Mouse (Mus musculus) CD4-positive naive resting alpha-beta T cell, adult 76 days (primary cell): ENCODE data around the gene Olfr1308. TPM values are rescaled to one million over a fixed set of nuclear protein-coding genes. Genes with fewer than 3 reads are reported as not detected.

ENCODE experiments used
- total RNA-seq: library from RNA; stranded (reverse); gene quantifications from one replicate; pipeline ENCODE4 v1.2.4, GENCODE M21; 2023

Olfr1308 gene
- total RNA-seq: not detected

DNA sequence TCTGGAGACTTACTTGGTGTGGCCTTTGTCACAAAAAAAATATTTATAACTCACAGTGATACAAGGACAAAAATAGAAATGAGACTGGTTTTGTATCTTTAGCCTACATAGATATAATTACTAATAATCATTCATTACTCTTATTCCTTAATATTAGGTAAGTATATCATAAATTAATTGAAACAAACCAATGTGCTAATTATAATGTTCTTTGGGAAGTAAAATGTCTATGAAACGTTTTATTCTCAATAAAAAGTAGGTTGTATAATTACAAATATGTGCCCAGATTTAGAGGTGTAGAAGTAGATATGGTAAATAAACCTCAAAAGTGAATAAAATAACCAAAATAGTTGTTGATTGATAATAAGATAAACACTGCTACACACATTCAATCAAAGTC is at the start of gene Olfr1308:
TSS of gene Olfr1308 (minus strand) at position 101 of the 400 bp plus-strand sequence.

DNA sequence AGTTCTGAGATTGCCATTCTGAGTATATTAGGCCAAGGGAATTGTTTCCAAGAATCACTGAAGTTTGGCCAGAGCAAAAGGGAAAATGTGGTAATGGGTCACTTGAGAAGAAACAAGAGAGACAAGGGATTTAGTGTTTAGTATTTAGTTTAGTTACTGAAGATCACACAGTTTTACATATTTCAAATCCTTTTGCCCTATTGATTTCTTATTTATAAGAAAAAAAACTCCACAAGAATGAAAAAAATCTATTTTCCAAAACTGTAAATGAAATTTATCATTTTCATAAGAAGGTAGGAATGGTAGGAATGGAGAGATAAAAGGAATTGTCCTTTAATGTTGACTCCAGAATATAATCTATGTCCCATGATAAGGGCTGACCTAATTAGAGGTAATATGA is 47.9 kb upstream of the Olfr1308 start, which contains the start of gene Olfr1310:
TSS of gene Olfr1310 (minus strand) at position 101 of the 400 bp plus-strand sequence.

DNA sequence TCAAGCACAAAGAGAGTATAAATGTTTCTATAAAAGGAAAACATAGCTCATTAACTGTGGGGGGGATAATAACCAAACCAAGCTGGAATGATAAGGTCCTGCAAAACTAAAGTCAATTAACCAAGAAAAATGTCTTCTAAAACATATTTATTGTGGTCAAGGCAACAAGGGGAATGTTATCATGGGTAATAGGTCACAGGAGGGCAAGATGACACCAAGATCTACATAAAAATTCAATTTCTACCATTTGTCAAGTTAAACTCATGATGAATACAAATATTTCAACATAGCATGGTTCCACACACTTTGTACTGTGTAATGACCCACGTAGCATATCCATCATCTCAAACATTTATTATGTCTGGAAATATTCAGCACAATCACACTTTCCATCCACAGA is 25.4 kb upstream of the Olfr1308 start, which contains the start of gene Olfr1309:
TSS of gene Olfr1309 (minus strand) at position 101 of the 400 bp plus-strand sequence.

DNA sequence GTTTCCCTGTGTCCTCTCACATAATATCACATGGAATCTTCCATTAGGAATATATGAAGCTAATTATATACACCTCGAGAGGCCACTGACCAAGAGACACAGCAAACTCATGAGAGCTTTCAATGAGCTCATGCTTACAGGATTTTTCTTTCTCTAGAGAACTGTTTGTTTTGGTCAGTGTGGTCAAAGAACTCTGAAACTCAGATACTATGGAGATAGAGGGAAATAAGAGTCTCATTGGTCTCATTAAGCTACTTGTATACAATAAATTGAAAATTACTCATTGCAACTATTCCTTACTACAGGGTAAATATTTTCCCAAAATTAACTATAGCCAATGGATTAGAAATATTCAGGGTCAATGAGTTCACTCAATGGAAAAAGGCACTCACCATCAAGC is 15.4 kb downstream of the Olfr1308 start, which contains the start of gene Olfr1307:
TSS of gene Olfr1307 (minus strand) at position 101 of the 400 bp plus-strand sequence.

DNA sequence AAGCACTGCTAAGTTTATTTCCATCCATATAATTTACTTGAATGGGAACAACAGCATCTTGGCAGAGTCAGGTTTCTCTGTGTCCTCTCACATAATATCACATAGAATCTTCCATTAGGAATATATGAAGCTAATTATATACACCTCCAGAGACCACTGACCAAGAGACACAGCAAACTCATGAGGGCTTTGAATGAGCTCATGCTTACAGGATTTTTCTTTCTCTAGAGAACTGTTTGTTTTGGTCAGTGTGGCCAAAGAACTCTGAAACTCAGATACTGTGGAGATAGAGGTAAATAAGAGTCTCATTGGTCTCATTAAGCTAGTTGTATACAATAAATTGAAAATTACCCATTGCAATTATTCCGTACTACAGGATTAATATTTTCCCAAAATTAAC is 48.6 kb downstream of the Olfr1308 start, which contains the start of gene Olfr1306:
TSS of gene Olfr1306 (minus strand) at position 101 of the 400 bp plus-strand sequence.

Other genes with a start within 250 kb of the Olfr1308 start
- gene Olfr1301, start 213.9 kb downstream of the Olfr1308 start, total RNA-seq: not detected
- not detected for gene Olfr1302, start 187.5 kb downstream of the Olfr1308 start, total RNA-seq
- not detected for gene Olfr1303, start 144.6 kb downstream of the Olfr1308 start, total RNA-seq
- not detected for gene Olfr1305, start 87.8 kb downstream of the Olfr1308 start, total RNA-seq
- not detected for gene Olfr1306, start 48.7 kb downstream of the Olfr1308 start, total RNA-seq
- 0.12 TPM for gene Olfr1307, start 15.5 kb downstream of the Olfr1308 start, total RNA-seq
- gene Olfr1309, start 25.3 kb upstream of the Olfr1308 start, total RNA-seq: not detected
- not detected for gene Olfr1310, start 47.8 kb upstream of the Olfr1308 start, total RNA-seq
- gene Olfr1311, start 59.5 kb upstream of the Olfr1308 start, total RNA-seq: not detected
- gene Olfr1312, start 85.3 kb upstream of the Olfr1308 start, total RNA-seq: not detected
- gene Olfr1313, start 112.9 kb upstream of the Olfr1308 start, total RNA-seq: not detected
- gene Olfr1314, start 131.8 kb upstream of the Olfr1308 start, total RNA-seq: not detected
- gene Olfr1315-ps1, start 150.5 kb upstream of the Olfr1308 start, total RNA-seq: not detected
- not detected for gene Olfr1316, start 170.0 kb upstream of the Olfr1308 start, total RNA-seq
- gene Olfr1317, start 175.4 kb upstream of the Olfr1308 start, total RNA-seq: not detected
- gene Olfr1318, start 189.3 kb upstream of the Olfr1308 start, total RNA-seq: not detected